Mouse (Mus musculus) midbrain, embryonic 16.5 days (tissue): ENCODE measurements around the gene Icam1. TPM values are rescaled to one million over a fixed set of nuclear protein-coding genes. Genes with fewer than 3 reads are reported as not detected.
A peak's percentile ranks its signal among the peaks of the same experiment; 100 is the strongest.
"Not testable (repeated sequence)": the region's sequence is repeated elsewhere in the genome, so short reads cannot be mapped to it uniquely, and the experiment has no call there.

Experiments
- ATAC-seq: fragments of 200-750 bp; cut with Nextera tagmentation; 2 replicates; pipeline ENCODE4 v1.8.0; 2017; ENCODE audit warnings: moderate TSS enrichment
- H3K27ac ChIP-seq: fragments of 300-500 bp; sonication (generic); 2 replicates; pipeline ENCODE4 v1.5.1; 2014; ENCODE audit warnings: mild to moderate bottlenecking, low read length, mixed read lengths
- H3K27me3 ChIP-seq: fragments of 300-500 bp; sonication (generic); 2 replicates; pipeline ENCODE4 v1.6.1; 2014; ENCODE audit warnings: low read depth, low read length, mixed read lengths; ENCODE audit not compliant: control insufficient read depth, insufficient read depth
- H3K36me3 ChIP-seq: fragments of 300-500 bp; sonication (generic); 2 replicates; pipeline ENCODE4 v1.6.1; 2014; ENCODE audit warnings: mild to moderate bottlenecking, low read length, moderate library complexity, mixed read lengths; ENCODE audit not compliant: control insufficient read depth, insufficient read depth
- H3K4me1 ChIP-seq: fragments of 300-500 bp; sonication (generic); 2 replicates; pipeline ENCODE4 v1.6.1; 2014; ENCODE audit warnings: mild to moderate bottlenecking, low read length, mixed read lengths; ENCODE audit not compliant: control insufficient read depth, insufficient read depth
- H3K4me2 ChIP-seq: fragments of 300-500 bp; sonication (generic); 2 replicates; pipeline ENCODE4 v1.6.1; 2014; ENCODE audit warnings: mild to moderate bottlenecking, low read length, mixed read lengths
- H3K4me3 ChIP-seq: fragments of 300-500 bp; sonication (generic); 2 replicates; pipeline ENCODE4 v1.5.1; 2014; ENCODE audit warnings: low read depth, mild to moderate bottlenecking, low read length, moderate library complexity, mixed read lengths
- H3K9ac ChIP-seq: fragments of 300-500 bp; sonication (generic); 2 replicates; pipeline ENCODE4 v1.6.1; 2014; ENCODE audit warnings: low read depth, low read length, mixed read lengths
- H3K9me3 ChIP-seq: fragments of 300-500 bp; sonication (generic); replicated peaks from 2 replicates; pipeline ENCODE4 v1.6.1; 2014; ENCODE audit warnings: mild to moderate bottlenecking, low read length, mixed read lengths; ENCODE audit not compliant: control insufficient read depth, poor library complexity, severe bottlenecking
- WGBS: fragments of 180-500 bp; shearing (Covaris S2); extraction: QIAGEN DNeasy Blood & Tissue Kit; methylation state at CpG from one replicate; pipeline ENCODE4 v1.1.7; 2014; 5-methylcytosine and 5-hydroxymethylcytosine counted together
- polyA plus RNA-seq: library from polyadenylated mRNA; unstranded; fragments of >200 nt; fragmentation: Nextera tagmentation; extraction: Ambion mirVana; gene quantifications from 2 replicates; pipeline ENCODE4 v1.2.1, GENCODE M21; 2015

Icam1 gene
- polyA plus RNA-seq, 1 experiment from 2014 or later, result 3.0 TPM

GRCm38 (mm10) chr9:21002270-21002626 lies 13.5 kb upstream of the Icam1 start:
- ATAC-seq, result peak; percentile 44
- H3K9me3 ChIP-seq, result no peaks in the 10 kb centered on the region
- H3K27me3 ChIP-seq, result no peaks in the 10 kb centered on the region
- H3K4me2 ChIP-seq, result peak overlapping the region; percentile 87
- H3K4me1 ChIP-seq, result peaks cover 9% of the 10 kb centered on the region
- H3K36me3 ChIP-seq, result peaks cover 15% of the 10 kb centered on the region
- peak overlapping the region; percentile 80 for H3K27ac ChIP-seq
- 13% methylated on average over 7 of the region's 7 CpGs for WGBS
- peak overlapping the region; percentile 59 for H3K4me3 ChIP-seq
- peak overlapping the region; percentile 82 for H3K9ac ChIP-seq

GRCm38 (mm10) chr9:21002627-21003551 lies 12.9 kb upstream of the Icam1 start, which contains the start of gene Mrpl4:
Gene Mrpl4 (plus strand): TSS chr9:21002738.
- Histone ChIP-seq H3K9me3 (no peaks in the 10 kb centered on the region), H3K36me3 (peaks cover 19% of the 10 kb centered on the region), H3K4me2 (peak within 1 kb of the TSS; percentile 87), H3K4me1 (peaks cover 9% of the 10 kb centered on the region), H3K4me3 (peak within 1 kb of the TSS; percentile 59), H3K27ac (peak within 1 kb of the TSS; percentile 80), H3K9ac (peak within 1 kb of the TSS; percentile 82), H3K27me3 (no peaks in the 10 kb centered on the region)
- ATAC-seq, result peak; percentile 92
- under 1% methylated on average over 72 of the region's 72 CpGs for WGBS

- no peak for ATAC-seq
- H3K27ac ChIP-seq, result no peak overlapping the region
- no peak overlapping the region for H3K4me3 ChIP-seq
- H3K9ac ChIP-seq, result no peak overlapping the region
- H3K9me3 ChIP-seq, result no peaks in the 10 kb centered on the region
- peaks cover 2% of the 10 kb centered on the region; the same call in 1 of the 2 replicates for H3K27me3 ChIP-seq
- H3K4me2 ChIP-seq, result no peak overlapping the region
- 92% methylated on average over 10 of the region's 10 CpGs for WGBS
- peaks cover 23% of the 10 kb centered on the region for H3K36me3 ChIP-seq
- peaks cover 7% of the 10 kb centered on the region for H3K4me1 ChIP-seq
Measured at GRCm38 (mm10) chr9:21007313-21007952, 8.4 kb upstream of the Icam1 start.

GRCm38 (mm10) chr9:21008007-21008406 lies 7.8 kb upstream of the Icam1 start:
- no peak for ATAC-seq
- Histone ChIP-seq H3K4me3 (no peak overlapping the region), H3K4me2 (no peak overlapping the region), H3K27ac (no peak overlapping the region), H3K36me3 (peaks cover 23% of the 10 kb centered on the region), H3K9me3 (no peaks in the 10 kb centered on the region), H3K9ac (no peak overlapping the region), H3K4me1 (peaks cover 7% of the 10 kb centered on the region), H3K27me3 (peaks cover 2% of the 10 kb centered on the region; the same call in 1 of the 2 replicates)
- WGBS, result 86% methylated on average over 7 of the region's 7 CpGs

GRCm38 (mm10) chr9:21010362-21010761 lies 5.4 kb upstream of the Icam1 start:
- Histone ChIP-seq H3K27ac (no peak overlapping the region), H3K4me1 (no peaks in the 10 kb centered on the region), H3K36me3 (peaks cover 19% of the 10 kb centered on the region), H3K4me2 (no peak overlapping the region), H3K4me3 (no peak overlapping the region), H3K27me3 (peaks cover 15% of the 10 kb centered on the region), H3K9ac (no peak overlapping the region), H3K9me3 (no peaks in the 10 kb centered on the region)
- ATAC-seq, result no peak
- WGBS, result 74% methylated on average over 2 of the region's 2 CpGs

GRCm38 (mm10) chr9:21010939-21011541 lies 4.7 kb upstream of the Icam1 start:
- not testable (repeated sequence) for H3K4me1 ChIP-seq, ATAC-seq, H3K4me2 ChIP-seq, H3K27ac ChIP-seq, H3K9ac ChIP-seq, H3K4me3 ChIP-seq, H3K9me3 ChIP-seq
- peaks cover 16% of the 10 kb centered on the region for H3K36me3 ChIP-seq
- 73% methylated on average over 9 of the region's 9 CpGs for WGBS
- peaks cover 20% of the 10 kb centered on the region for H3K27me3 ChIP-seq

GRCm38 (mm10) chr9:21011846-21012312 lies 3.9 kb upstream of the Icam1 start:
- no peak for ATAC-seq
- Histone ChIP-seq H3K36me3 (peaks cover 11% of the 10 kb centered on the region), H3K4me1 (no peaks in the 10 kb centered on the region), H3K4me2 (no peak overlapping the region), H3K4me3 (no peak overlapping the region), H3K9ac (no peak overlapping the region), H3K9me3 (no peaks in the 10 kb centered on the region), H3K27ac (no peak overlapping the region), H3K27me3 (peaks cover 26% of the 10 kb centered on the region)
- 72% methylated on average over 5 of the region's 5 CpGs for WGBS

GRCm38 (mm10) chr9:21012368-21012767 lies 3.4 kb upstream of the Icam1 start:
- 35% methylated on average over 1 of the region's 1 CpGs for WGBS
- H3K27me3 ChIP-seq, result peaks cover 31% of the 10 kb centered on the region
- H3K9ac ChIP-seq, result no peak overlapping the region
- no peaks in the 10 kb centered on the region for H3K9me3 ChIP-seq
- no peak for ATAC-seq
- H3K36me3 ChIP-seq, result peaks cover 7% of the 10 kb centered on the region; the same call in 1 of the 2 replicates
- no peak overlapping the region for H3K4me2 ChIP-seq
- no peak overlapping the region for H3K27ac ChIP-seq
- H3K4me3 ChIP-seq, result no peak overlapping the region
- H3K4me1 ChIP-seq, result no peaks in the 10 kb centered on the region
